Mouse (Mus musculus) megakaryocyte-erythroid progenitor cell, adult 5 weeks (primary cell): ENCODE data around the gene Dthd1. TPM values are rescaled to one million over a fixed set of nuclear protein-coding genes. Genes with fewer than 3 reads are reported as not detected.

ENCODE experiments used
- polyA plus RNA-seq: library from polyadenylated mRNA; stranded (reverse); fragments of >175 nt; gene quantifications from 2 replicates; pipeline ENCODE4 v1.2.3, GENCODE M21; 2012

Dthd1 gene
- not detected in 2 replicates for polyA plus RNA-seq

DNA sequence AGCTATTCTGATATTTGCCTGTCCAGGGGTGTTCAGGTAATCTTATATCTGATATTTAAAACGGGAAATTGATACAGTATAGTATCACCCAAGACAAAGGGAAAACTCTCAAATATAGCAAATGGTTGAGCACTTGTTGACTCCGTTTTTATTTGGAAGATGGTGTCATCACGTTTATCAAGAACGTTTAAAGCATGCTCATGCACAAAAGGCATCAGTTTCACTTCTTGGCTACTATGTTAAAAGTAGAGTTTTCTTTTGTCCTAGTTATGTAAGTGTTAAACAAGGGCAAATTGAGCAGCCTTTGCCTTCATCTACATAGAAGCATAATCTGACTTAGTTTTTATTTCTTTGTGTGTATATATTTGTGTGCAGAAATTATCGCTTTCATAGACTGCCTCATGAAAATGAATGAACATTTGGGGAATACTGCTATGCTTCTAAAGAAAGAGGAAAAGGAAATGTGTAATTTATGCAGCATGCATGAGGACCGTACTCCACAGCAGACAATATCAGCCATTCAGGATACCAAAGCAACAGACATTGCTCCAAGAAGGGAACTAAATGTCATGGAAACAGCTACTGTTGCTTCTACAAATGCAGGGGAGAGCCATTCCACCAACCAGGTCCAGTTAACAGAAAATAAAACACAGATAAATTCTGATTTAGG is at the start of gene Dthd1:
Dthd1 (plus strand) TSS at position 422 of the 670 bp plus-strand sequence.

DNA sequence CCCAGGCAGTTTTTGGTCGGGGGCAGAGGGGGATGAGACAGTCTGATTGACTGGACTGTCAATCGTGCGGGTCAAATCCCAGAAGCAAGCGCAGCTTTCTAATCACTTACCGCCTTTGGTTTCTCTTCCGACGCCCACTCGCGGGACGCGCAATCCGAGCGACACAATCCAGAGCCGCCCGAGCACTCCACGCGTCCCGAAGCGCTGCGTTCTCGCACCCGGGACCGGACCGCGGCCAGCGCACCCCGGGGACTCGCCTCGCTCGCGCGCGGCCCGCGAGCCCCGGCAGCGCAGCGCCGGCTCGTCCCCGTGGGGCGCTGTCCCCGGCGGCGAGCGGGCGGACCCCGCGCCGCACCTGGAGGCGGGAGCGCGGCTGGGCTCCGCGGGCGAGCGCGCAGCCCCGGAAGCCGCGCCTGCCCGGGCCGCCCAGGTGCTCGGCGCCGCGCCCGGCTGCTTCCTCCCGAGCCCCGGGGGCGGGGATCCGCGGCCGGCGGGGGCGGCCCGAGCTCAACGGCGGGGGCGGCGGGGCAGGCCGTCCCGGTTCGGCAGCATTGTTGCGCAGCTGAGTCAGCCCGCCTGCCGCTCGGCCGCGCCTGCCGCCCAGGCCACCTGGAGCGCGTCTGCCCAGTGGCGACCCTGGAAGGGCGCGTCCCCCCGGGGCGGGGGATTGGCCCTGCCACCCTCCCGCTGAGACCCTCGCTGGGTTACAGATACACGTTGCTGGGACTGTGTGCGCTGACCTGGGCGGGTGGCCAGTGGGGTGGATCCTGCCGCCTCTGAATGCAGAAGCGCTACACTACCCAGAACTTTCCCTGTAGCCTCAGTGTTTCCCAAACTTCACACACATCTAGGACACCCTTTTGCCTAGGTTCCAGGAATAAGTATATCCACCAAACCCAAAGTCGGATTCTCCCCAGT is 47.6 kb upstream of the Dthd1 start, which contains the start of gene Arap2:
Arap2 (minus strand) TSS at position 376 of the 918 bp plus-strand sequence.

Other genes starting within 250 kb of the Dthd1 start
- gene Arap2, start 47.7 kb upstream of the Dthd1 start, polyA plus RNA-seq: 0.73 and 1.0 TPM in 2 replicates